Mouse (Mus musculus): ENCODE measurements around the gene Gm4631. TPM values are rescaled to one million over a fixed set of nuclear protein-coding genes. Genes with fewer than 3 reads are reported as not detected.
"Not testable (repeated sequence)": the region's sequence is repeated elsewhere in the genome, so short reads cannot be mapped to it uniquely, and the experiment has no call there.

Gm4631 gene
- total RNA-seq (2021), result 10 to 100 TPM; 44.7 to 50.8 TPM
- polyA plus RNA-seq (2012; rRNA removed), result 1.7 and 4.3 TPM in 2 replicates
- long read RNA-seq, partial matches to known transcripts, result 0 of 3 reads
- long read RNA-seq, other reads (novel, unspliced or antisense), result 2 of 3 reads

- intact Hi-C loops (cut with DNase I); H3K27me3 ChIP-seq (ENCODE audit: control insufficient read depth, insufficient read depth, low read length); H3K4me1 ChIP-seq (ENCODE audit: control insufficient read depth, insufficient read depth, low read length); DNase-seq; H3K79me2 ChIP-seq (replicated peaks; ENCODE audit: control insufficient read depth, insufficient read depth, low read length); H3K4me3 ChIP-seq; H3K9ac ChIP-seq (ENCODE audit: low read depth, low read length); H3K27ac ChIP-seq; H3K36me3 ChIP-seq (ENCODE audit: control insufficient read depth, insufficient read depth, low read length): not testable (repeated sequence)
- no CpG with 5 or more reads among the region's 8 CpGs for WGBS
These were observed at the start of gene Gm4631 for GRCm38 (mm10) chr2:175338097-175338496. Gm4631 (minus strand) TSS chr2:175338197.

- no CpG with 5 or more reads among the region's 6 CpGs for WGBS
- H3K27ac ChIP-seq; DNase-seq; H3K36me3 ChIP-seq (ENCODE audit: control insufficient read depth, insufficient read depth, low read length); H3K27me3 ChIP-seq (ENCODE audit: control insufficient read depth, insufficient read depth, low read length); H3K79me2 ChIP-seq (replicated peaks; ENCODE audit: control insufficient read depth, insufficient read depth, low read length); H3K4me1 ChIP-seq (ENCODE audit: control insufficient read depth, insufficient read depth, low read length); H3K4me3 ChIP-seq; intact Hi-C loops (cut with DNase I); H3K9ac ChIP-seq (ENCODE audit: low read depth, low read length): not testable (repeated sequence)
These were observed 34.1 kb upstream of the Gm4631 start, which contains the start of gene Zfp968 for GRCm38 (mm10) chr2:175372136-175372535. Zfp968 (plus strand) TSS chr2:175372436.

DNA sequence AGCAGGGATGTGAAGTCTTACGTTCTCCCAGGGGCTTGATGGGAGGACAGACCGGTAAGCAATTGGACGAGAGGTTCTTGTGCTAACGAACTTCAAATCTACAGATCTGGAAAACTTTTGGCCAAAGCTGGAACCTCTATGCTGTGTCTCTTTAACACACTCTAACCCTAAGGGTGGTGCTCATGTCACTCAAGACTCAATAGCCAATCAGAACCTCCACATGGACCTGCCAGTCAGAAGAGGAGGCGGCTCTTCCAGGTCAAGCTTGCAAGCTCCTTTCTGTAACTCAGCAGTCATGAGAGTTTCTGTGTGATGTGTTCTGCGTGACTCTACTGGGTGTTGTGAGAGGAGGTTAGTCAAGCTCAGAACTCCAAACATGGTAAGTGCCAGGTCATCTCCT, 63.2 kb downstream of the Gm4631 start, which contains the start of gene Gm14440:
Gm14440 (plus strand) TSS at position 301 of the 400 bp plus-strand sequence.
- H3K27me3 ChIP-seq (ENCODE audit: control insufficient read depth, insufficient read depth, low read length); DNase-seq; H3K79me2 ChIP-seq (replicated peaks; ENCODE audit: control insufficient read depth, insufficient read depth, low read length); H3K4me3 ChIP-seq; H3K4me1 ChIP-seq (ENCODE audit: control insufficient read depth, insufficient read depth, low read length); H3K9ac ChIP-seq (ENCODE audit: low read depth, low read length); H3K27ac ChIP-seq; H3K36me3 ChIP-seq (ENCODE audit: control insufficient read depth, insufficient read depth, low read length); intact Hi-C loops (cut with DNase I): not testable (repeated sequence)
- WGBS, result no CpG with 5 or more reads among the region's 6 CpGs

Other genes starting within 250 kb of the Gm4631 start
- gene Gm14399, start 196.2 kb downstream of the Gm4631 start, total RNA-seq (2021), result 10 to 100 TPM; 10.0 to 11.6 TPM
- gene Gm14399, start 196.2 kb downstream of the Gm4631 start, polyA plus RNA-seq (2012; rRNA removed), result 1.0 and 67.7 TPM in 2 replicates
- gene Gm14443, start 162.3 kb downstream of the Gm4631 start, total RNA-seq (2021), result under 1 TPM; 0.26 to 0.30 TPM
- gene Gm14443, start 162.3 kb downstream of the Gm4631 start, polyA plus RNA-seq (2012; rRNA removed), result 0.15 and 0.29 TPM in 2 replicates
- 10 to 100 TPM; 65.8 to 72.9 TPM for gene Gm14391, start 131.3 kb downstream of the Gm4631 start, total RNA-seq (2021)
- gene Gm14391, start 131.3 kb downstream of the Gm4631 start, polyA plus RNA-seq (2012; rRNA removed), result 4.2 and 10.5 TPM in 2 replicates
- gene Gm14440, start 63.1 kb downstream of the Gm4631 start, total RNA-seq (2021), result 1 to 10 TPM; 5.9 to 8.2 TPM
- not detected in 2 replicates for gene Gm14440, start 63.1 kb downstream of the Gm4631 start, polyA plus RNA-seq (2012; rRNA removed)
- 10 to 100 TPM; 44.4 to 56.5 TPM for gene Zfp968, start 34.2 kb upstream of the Gm4631 start, total RNA-seq (2021)
- gene Zfp968, start 34.2 kb upstream of the Gm4631 start, polyA plus RNA-seq (2012; rRNA removed), result 0.84 and 1.9 TPM in 2 replicates
- gene Gm4724, start 97.6 kb upstream of the Gm4631 start, total RNA-seq (2021), result 1 to 10 TPM in 1 of 2 experiments, under 1 TPM in 1; 0.98 to 3.6 TPM
- gene Gm4724, start 97.6 kb upstream of the Gm4631 start, polyA plus RNA-seq (2012; rRNA removed), result 3.6 and 6.3 TPM in 2 replicates
- 1 to 10 TPM; 5.3 to 5.4 TPM for gene Zfp965, start 131.8 kb upstream of the Gm4631 start, total RNA-seq (2021)
- 1.2 and 3.0 TPM in 2 replicates for gene Zfp965, start 131.8 kb upstream of the Gm4631 start, polyA plus RNA-seq (2012; rRNA removed)

All from heart, adult 2 months (tissue).